Mouse (Mus musculus) cerebellum, adult 18-20 months (tissue): ENCODE results near the gene Camk2d.

Source experiments
- DNase-seq, 2 experiments: peaks; one replicate each; pipeline ENCODE4 v3.0.0; 2021

Camk2d gene

DNA sequence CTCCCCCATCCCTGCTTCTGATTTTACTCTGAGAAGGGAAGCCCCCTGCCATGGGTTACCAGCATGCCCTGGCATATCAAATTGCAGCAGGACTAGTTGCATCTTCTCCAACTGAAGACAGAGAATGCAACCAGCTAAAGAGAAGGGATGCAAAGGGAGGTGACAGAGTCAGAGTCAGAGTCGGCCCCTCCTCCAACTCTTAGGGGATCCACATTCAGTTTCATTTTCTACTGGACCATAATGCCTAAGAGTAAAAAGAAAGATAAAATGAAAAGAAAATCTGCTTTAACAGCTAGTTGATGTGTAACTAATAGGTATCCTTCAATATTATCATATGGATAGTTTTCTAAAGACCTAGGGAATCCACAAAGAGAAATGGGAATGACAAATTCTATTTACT is 162.3 kb downstream of the Camk2d start:
- DNase-seq: no peak

DNA sequence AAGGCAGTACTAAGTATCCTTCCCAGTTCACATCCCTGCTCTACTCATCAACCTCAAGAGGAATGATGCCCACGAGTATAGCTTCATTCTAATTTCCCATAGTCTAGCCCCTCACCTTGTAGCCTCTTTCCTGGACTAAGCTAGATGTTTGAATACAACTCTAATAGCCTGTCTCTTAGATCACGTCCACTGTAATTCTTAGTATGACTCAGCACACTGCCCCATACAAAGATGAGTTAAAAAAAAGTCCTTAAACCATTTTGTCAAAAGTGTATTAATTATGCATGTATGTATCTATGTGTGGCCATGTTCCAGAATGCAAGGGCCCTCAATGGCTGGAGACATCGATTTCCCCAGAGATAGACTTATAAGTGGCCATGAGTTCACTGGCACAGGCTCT is 164.5 kb downstream of the Camk2d start:
- no peak for DNase-seq

DNA sequence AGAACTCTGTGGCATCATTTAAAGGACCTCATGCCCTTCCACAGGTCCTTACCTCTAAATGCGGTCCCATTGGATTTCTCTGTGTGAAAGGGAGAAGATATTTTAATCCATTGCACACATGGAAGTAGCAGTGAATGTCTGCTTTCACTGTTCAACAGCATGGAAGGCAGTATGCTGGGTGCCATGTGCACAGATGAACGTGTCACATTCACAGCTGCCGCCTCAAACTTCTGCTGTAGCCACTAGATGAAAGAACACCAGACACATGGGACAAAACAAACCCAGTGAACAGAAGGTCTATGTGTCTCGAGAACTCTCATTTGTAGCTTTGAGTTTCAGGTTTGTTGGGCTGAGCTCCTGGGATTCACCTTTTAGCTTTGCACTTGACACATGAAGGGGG is 168.6 kb downstream of the Camk2d start:
- DNase-seq: no peak

DNA sequence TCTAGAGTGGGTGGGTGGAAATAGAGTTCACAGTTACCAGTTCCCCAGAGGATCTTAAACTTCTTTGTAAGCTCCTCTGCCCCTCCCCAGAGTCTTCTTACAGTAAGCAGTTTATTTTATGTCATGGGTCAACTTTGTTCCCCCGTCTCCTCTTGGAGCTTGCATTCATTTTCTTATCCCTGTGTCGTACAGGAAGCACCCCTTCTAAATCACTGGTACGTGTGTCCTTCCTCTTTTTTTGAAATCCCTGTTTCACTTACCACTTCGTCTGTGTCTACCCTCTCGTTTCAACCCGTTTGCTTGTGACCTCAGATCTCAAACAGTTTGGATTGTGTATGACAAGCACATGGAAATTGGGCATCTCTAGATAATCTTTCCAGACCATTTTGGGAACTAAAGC is 174.0 kb downstream of the Camk2d start:
- DNase-seq: no peak

DNA sequence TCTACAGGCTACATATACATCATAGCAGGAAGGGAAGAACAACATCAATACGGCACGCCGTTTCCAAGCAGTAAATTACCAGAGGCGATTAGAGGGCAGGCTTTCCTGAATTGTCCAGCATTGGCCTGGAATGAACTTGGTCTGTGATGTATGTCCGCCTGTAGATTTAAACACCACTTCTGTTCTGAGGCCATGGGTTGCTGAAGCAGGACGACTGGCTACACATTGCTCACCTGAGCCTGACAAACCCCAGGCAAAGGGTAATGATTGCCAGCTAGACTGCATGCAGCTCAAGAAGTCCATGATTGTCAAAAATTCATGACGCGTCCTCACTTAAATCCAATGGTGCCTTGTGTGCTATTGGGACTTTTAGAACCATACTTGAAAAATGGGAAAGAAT is 174.9 kb downstream of the Camk2d start:
- no peak for DNase-seq

DNA sequence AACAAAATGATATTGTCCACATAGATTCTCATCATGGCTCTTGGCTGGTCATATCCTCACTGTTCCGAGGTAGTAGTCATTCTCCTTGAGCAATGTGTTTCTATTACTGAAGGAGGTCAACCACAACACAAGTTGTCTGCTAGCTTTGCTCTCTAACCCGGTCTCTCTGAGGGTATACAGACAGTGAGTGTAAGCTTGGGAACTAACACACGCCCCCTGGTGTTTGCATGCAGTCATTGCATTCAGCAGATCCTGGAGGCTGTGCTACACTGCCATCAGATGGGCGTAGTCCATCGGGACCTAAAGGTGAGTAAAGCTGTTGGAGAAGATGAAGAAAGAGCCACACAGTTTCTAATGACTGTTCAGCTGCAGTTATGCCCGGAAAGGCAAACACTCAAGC is 175.4 kb downstream of the Camk2d start:
- DNase-seq: peak; percentile 86 to 87

DNA sequence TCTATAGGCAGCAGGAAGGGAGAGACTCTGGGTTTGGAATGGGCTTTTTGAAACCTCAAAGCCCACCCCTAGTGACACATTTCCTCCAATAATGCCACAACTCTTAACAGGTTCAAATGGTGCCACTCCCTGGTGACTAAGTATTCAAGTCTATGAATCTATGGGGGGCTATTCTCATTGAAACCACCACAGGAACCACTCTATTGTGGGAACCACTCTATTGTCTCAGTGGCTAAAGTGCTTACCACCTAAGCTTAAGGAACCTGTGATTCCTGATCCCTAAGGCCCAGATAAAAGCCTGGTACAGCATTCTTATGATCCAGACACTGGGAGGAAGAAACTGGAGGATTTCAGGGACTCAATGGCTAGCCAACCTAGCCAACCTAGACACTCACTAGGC is 179.9 kb downstream of the Camk2d start:
- DNase-seq: no peak

DNA sequence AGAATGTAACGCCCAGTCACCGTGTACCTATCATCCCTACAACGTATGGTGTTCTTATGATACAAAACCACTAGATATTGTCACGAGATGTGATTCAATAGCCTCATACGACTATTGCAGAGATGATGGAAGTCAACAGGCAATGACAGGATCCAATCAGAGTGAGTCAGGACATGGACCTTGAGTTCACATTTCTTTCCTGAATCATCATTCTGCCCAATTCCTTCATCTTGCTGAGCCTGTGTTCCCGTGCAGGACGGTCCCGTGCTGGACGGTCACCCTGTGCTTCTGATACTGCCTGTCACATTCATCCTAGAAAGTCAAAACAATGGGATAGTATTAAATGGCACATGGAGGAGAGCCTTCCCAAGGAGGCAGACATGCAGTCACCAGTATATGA is 181.0 kb downstream of the Camk2d start:
- DNase-seq: no peak

DNA sequence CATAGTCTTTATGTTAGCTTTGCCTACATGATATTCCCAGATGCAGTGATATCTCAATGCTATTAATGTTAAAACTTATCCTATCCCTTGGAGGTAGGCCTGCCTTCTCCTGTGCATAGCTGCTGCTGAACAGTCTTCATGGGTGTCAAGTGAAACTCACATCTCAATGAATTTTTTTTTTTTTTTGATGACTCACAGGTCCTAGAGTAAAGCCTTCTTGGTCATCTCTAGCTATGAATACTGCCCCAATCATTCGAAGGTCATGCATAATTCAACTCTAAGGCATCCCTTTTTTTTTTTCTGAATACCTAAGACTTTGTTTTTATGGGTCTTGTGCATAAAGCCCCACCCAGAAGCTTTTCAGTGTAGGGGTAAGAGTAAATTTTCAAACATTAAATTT is 181.8 kb downstream of the Camk2d start:
- DNase-seq: no peak

DNA sequence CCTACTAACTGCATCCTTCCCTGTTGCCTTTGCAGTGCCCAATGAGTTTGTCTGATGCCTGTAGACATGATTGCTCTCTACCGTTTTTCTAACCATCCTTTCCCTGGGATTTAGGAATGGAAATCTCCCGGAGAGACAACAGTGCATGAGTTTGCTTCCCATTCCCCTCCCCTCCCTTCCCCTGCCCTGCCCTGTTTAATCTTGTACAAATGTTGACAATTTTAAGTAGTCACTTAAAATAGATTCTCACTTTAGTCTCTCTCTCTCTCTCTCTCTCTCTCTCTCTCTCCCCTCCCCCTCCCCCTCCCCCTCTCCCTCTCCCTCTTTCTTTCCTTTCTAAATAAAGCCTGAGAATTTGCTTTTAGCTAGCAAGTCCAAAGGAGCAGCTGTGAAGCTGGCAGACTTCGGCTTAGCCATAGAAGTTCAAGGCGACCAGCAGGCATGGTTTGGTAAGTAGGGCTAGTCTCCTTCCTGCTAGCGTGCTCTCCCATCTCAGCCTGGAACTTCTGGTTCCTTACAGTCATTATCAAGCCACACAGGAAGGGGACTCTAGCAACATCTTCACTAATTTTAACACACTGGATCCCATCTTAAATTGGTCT is 184.0 kb downstream of the Camk2d start:
- no peak for DNase-seq

DNA sequence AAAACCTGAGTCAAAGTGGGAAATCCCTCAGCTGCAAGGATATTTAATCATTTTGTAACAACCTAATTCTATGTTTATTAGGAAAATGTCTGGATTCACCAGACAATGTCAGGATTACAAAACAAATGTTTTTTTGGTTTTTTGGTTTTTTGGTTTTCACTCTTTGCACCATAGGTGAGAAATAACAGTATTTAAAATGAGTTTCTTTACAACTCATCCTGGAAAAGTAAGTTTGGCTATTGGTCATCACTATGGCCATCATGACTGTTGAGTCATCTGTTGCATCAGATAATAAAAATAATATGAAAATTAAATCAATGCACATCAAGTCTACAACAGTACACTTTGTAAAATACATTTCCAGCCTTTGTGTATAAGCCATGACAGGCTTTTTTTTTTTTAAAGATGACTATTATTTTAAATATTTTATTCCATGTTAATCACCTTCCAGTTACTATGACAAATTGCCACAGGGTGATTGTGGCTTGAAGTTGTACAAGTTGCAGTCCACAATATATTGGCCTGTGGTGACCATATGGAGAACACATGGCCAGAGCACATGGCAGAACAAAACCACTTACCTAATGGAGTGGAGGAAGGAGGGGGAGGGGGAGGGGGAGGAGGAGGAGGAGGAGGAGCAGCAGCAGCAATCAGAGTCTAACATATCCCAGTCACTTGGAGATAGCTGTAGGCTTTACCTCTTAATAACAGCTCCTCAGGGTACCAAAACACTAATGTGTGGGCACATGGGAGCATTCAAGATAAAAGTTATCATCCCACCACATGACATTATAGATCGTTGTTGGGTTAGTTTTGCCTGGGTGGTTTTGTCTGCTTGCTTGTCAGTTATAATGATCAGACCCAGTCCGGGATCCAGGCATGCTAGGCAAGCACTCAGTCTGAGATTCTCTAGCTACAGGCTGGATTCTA is 197.2 kb downstream of the Camk2d start:
- DNase-seq: no peak

DNA sequence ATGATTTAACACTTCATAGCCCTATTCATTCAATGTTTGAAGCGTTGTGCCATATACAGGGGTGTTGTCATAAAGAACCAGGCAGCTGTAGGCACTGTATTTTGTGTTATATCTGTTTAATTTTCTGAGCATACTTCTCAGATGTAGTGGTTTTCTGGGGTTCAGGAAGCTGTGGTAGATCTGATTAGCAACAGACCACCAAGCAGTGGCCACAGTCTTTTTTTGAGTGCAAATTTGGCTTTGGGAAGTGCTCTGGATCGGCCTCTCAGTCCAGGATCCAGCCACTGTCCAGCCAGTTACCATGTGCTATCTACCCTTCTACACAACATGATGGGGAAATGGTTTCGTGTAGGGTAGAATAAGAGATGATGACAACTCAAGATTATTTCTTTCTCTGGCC is 199.8 kb downstream of the Camk2d start:
- no peak for DNase-seq

DNA sequence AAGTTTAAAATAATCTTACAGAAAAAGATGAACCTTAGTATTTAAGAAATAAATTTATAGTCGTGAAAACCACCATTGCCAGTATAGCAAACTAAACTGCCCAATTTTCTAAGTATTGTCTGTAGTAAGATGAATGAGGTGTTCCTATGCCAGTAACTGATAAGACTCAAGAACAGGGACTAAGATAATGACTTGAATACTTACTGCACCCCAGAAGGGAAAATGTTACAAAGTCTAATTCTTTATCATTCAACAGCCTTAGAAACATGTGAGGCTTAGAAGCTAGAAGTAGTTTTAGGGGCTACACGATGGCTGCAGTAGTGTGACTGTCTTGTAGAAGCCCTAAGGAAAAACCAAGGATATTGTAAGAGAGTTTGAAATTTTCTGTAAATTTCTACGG is 200.9 kb downstream of the Camk2d start:
- no peak for DNase-seq

DNA sequence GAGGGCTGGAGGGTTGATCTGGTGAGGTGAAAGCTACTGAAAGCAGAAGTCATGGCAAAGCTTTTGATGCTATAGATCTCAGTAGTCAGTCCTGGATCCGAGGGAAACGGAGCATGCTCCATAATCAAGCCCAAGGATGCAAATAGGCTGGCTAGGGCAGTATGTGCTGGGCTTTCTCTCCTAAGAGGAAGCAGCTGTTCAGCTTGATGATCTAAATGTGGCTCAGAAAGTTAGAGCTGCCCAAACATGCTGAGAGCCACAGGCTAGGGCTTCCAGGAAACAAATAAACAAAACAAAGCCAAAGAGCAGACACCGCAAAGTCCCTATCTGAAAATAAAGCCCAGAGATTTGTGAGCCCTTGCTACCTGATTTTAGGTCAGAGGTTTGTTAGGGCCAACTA is 201.7 kb downstream of the Camk2d start:
- DNase-seq: no peak

DNA sequence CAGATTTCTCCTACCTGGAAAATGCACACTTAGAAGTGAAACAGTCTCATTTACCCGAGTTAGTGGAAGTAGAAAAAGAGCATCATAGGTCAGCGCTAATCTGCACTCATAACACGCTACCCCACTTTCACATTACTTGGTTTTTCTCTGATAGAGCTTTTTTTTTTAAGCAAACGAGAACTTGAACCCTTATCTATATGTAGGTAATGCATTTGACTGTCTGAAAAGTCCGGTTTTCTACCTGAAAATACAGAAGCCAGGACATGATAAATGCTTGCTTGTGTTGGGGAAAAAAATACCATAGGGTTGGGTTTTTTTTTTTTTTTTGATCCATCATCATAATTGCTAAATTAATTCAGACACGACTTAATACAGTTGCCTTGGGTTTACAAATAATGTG is 206.9 kb downstream of the Camk2d start:
- no peak for DNase-seq

DNA sequence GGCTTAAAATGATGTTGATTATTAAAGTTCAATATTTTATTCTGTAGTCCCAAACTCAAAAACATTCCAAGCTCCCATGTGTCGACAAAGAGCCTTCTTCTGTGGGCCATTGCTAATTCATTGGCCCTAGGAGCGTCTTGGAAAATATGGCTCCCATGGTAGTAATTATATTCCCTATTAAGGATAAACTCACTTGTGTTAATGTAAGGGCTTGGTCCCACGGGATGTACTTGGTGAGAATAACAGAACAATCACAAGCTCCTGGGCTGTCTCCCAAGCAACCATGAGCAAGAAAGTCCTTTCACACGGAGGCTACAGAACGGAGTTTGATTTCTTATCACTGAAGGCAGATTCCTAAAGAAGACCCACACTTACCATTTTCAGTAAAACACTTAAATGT is 208.9 kb downstream of the Camk2d start:
- DNase-seq: no peak

DNA sequence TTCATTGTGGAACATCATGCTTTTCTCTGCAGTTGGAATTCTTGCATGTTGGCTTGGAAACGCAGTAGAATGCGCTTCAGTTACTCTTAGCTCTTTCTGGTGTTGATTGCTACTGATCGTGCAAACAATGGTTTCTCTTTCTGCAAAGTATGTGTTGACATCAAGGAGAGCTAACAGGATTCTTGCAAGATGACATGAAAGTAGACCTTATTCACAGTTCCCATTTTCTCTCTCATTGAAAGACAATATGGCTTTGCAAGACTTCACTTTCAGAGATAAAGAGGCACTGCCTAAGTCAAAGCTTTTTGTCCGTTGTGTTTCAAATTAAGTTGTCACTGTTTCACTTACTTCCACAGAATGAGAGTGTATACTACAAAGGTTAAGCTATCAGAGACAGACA is 210.0 kb downstream of the Camk2d start:
- no peak for DNase-seq

DNA sequence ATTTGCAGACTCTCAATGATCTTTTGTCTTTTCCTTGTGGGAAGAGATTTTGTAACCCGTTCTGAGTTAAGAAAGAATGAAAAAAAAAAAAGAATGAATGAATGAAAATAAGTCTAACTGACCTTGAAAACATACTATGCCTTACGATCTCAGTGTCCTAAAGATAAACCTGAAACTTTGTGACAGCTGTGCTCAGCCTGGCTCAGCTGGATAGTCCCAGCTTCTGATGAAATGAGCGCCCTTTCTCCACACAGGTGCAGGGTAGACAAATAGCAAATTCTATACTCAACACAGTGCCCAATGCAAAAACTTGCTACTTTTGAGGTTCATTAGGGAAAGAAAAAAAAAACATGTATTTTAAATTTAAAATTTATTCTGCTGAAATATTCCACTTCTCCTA is 213.8 kb downstream of the Camk2d start:
- no peak for DNase-seq

DNA sequence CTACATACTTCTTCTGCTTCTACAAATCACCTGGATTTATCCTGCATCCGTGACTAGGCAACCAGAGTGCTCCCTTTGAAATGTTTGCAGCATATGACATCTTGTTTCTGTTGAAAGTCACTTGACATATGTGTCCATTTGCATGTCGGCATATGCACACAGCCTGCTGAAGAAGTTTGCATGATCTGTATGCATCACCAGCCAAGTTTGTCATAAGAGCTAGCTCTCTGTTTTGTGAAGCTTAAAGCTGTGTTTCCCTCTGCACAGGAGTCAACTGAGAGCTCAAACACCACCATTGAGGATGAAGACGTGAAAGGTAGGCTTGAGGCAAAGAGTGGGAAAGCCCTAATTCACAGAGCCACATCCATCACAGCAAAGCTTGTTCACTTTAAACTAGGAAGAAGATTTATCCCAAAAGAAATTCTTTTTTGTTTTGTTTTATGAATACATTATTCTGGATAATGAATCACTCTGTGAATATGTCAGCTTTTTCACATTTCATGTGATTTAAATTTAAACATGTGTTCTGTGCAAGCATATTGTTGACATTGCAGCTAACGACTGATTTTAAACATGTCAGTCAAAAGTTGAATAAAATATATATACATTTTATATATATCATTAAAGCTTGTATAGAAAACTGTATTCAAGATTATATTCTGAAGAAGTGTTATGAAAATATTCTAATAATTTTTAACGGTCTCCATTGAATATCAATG is 214.4 kb downstream of the Camk2d start:
- DNase-seq: no peak

DNA sequence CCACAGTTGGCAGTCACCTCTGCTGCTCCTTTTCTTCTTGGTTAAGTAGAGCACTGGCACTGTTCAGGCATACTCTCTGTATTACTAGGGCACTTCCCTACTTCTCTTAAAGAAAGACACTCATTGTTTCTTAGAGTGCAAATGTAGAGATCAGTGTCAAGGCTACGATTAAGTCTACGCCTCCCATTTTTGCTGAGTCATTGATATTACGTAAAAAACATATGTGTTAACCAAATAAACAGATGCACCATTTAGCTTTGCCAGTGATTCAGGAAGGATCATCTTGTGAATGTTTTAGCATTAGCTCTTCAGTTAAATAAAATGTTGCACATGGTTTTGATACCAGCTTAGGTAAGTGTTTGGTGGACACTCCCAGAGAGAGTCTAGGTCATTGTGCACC is 215.5 kb downstream of the Camk2d start:
- no peak for DNase-seq

DNA sequence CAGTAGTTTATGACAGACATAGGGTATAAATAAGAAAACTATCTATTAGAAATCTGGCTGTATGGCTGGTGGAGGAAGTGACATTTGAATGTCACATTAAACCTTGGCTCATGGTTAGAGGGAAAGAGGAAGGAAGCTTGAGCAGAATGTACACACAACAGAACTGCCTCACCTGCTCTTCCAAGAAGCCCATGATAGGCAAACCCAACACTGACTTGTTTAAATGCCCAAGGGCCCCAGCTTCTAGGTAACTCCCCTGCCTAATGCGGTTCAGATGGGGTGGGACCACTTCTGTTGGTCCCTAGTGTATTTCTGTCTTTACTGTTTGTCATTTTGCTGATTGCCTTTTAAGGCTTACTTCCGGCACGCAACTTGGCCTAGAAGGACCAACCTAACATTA is 226.3 kb downstream of the Camk2d start:
- no peak for DNase-seq

DNA sequence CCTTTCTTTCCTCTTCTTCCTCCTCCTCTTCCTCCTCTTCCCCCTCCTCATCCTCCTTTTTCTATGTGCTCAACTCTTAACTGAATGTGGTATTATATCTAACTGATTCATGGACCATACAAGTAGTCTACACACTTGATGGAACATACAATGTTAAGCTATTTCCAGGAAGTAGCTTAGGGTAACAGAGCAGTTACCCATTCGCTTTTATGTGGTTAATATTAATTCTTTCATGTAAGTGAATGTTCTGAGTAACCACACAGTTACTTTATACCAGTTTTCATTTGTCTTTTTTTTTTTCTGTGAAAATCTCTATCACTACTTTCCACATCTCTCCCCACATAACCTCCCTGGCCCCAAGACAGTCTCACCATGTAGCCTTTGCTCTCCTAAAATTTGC is 228.8 kb downstream of the Camk2d start:
- no peak for DNase-seq

DNA sequence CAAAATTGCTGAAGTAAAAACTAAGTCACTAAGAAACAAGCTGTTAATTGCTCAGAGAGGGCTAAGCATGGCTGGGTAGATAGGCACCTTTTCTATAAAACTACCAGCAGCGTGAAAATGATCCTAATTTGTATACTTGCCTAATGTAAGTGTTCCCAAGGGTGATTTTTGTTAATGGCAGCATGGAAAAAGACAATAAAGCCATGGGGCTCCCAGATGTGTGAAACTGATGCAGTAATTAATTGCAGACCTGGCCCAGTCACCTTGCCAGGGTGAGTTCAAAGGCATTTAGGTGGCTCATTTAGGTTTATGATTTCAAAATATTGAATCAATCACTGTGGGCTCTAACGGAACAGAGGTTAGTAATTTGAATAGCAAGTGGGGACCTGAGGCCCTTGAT is 230.1 kb downstream of the Camk2d start:
- DNase-seq: no peak

DNA sequence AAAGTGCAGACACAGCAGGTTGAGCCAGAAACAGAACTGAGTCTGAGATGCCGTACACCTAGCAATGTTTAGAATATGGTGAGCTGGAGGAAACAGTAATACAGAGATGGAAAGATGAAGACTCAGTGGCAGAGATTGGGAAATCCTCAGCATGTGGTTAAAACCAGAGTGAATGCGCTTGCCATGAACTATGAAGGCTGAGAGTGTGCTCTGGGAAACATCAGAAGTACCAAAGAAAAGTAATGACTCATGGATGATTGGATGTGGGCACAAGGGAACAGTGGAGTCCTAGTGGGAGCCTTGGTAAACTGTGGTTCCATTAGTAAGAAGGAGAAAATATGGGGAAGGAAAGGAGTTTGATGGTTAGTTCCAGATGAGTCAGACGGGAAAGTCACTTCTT is 231.8 kb downstream of the Camk2d start:
- DNase-seq: no peak
